Comparison of ENCODE assay signal across 8 mouse cellular contexts in genomic region chr16:13256667-13257527, GRCm38 (mm10). TPM values are rescaled to one million over a fixed set of nuclear protein-coding genes. Genes with fewer than 3 reads are reported as not detected.
DNase-seq lines count a peak whose midpoint lies in the region; ATAC-seq and TF ChIP-seq lines count a peak whose summit lies in the region.

No protein-coding gene starts in this region.

- no peak for TF ChIP-seq EP300 in heart, postnatal 0 days (IDR thresholded peaks at IDR 0.05; ENCODE audit: low read depth)

- peaks cover 30% of the 10 kb centered on the region for H3K4me1 ChIP-seq in heart, postnatal 0 days (ENCODE audit: control insufficient read depth, insufficient read depth)
- peaks cover 20% of the 10 kb centered on the region for H3K4me1 ChIP-seq in limb, embryonic 13.5 days
- H3K4me1 ChIP-seq in midbrain, postnatal 0 days (ENCODE audit: insufficient read depth, low read length) = no peaks in the 10 kb centered on the region; the same call in 1 of the 2 replicates

- no peak for TF ChIP-seq CTCF in gastrocnemius, adult 2 months (IDR thresholded peaks at IDR 0.05)
- no peak for TF ChIP-seq CTCF in heart, postnatal 0 days (IDR thresholded peaks at IDR 0.05; ENCODE audit: low read depth)
- TF ChIP-seq CTCF in midbrain, postnatal 0 days (IDR thresholded peaks at IDR 0.05) = no peak

- H3K36me3 ChIP-seq in heart, postnatal 0 days (replicated peaks; ENCODE audit: control insufficient read depth, insufficient read depth, low read length) = no peaks in the 10 kb centered on the region
- no peaks in the 10 kb centered on the region for H3K36me3 ChIP-seq in limb, embryonic 13.5 days
- no peaks in the 10 kb centered on the region for H3K36me3 ChIP-seq in midbrain, postnatal 0 days (ENCODE audit: insufficient read depth, low read length)

- H3K9ac ChIP-seq in heart, postnatal 0 days (replicated peaks; ENCODE audit: low read depth, low read length) = peak overlapping the region; percentile 92
- peak overlapping the region; percentile 93 for H3K9ac ChIP-seq in limb, embryonic 13.5 days
- peak overlapping the region; percentile 81 for H3K9ac ChIP-seq in midbrain, postnatal 0 days (replicated peaks; ENCODE audit: low read length, poor library complexity, severe bottlenecking)

- H3K4me2 ChIP-seq in heart, postnatal 0 days (ENCODE audit: low read depth, low read length) = peak overlapping the region; percentile 74
- H3K4me2 ChIP-seq in limb, embryonic 13.5 days (replicated peaks) = peak overlapping the region; percentile 81
- peak overlapping the region; percentile 90 for H3K4me2 ChIP-seq in midbrain, postnatal 0 days (ENCODE audit: low read depth, low read length, poor library complexity, severe bottlenecking)

- H3K27me3 ChIP-seq in heart, postnatal 0 days (ENCODE audit: control insufficient read depth, insufficient read depth, low read length) = no peaks in the 10 kb centered on the region
- H3K27me3 ChIP-seq in limb, embryonic 13.5 days = no peaks in the 10 kb centered on the region
- no peaks in the 10 kb centered on the region for H3K27me3 ChIP-seq in midbrain, postnatal 0 days (ENCODE audit: insufficient read depth, low read length)

- H3K27ac ChIP-seq in gastrocnemius, adult 2 months = peak overlapping the region; percentile 97
- H3K27ac ChIP-seq in heart, postnatal 0 days (ENCODE audit: low read depth) = peak overlapping the region; percentile 76
- peak overlapping the region; percentile 90 for H3K27ac ChIP-seq in limb, embryonic 13.5 days
- peak overlapping the region; percentile 92 for H3K27ac ChIP-seq in midbrain, postnatal 0 days (ENCODE audit: low read depth, low read length)

- ATAC-seq in heart, postnatal 0 days (ENCODE audit: insufficient read depth, low read depth) = peak; percentile 61
- peak; percentile 86 for ATAC-seq in limb, embryonic 13.5 days (ENCODE audit: low FRiP score, low read depth)
- peak; percentile 66 for ATAC-seq in midbrain, postnatal 0 days (ENCODE audit: low FRiP score)

- peak overlapping the region; percentile 91 for H3K4me3 ChIP-seq in gastrocnemius, adult 2 months
- H3K4me3 ChIP-seq in heart, postnatal 0 days (ENCODE audit: low read depth, low read length) = peak overlapping the region; percentile 82
- peak overlapping the region; percentile 84 for H3K4me3 ChIP-seq in limb, embryonic 13.5 days
- H3K4me3 ChIP-seq in midbrain, postnatal 0 days (ENCODE audit: low read depth, low read length) = peak overlapping the region; percentile 83

- intact Hi-C loops in gastrocnemius, adult 2 months (cut with DNase I) = loop anchor here (5.0 kb wide), 2 partner anchors 70 to 95 kb away; no protein-coding TSS in a partner anchor

- no peaks in the 10 kb centered on the region for H3K9me3 ChIP-seq in heart, postnatal 0 days (replicated peaks; ENCODE audit: control insufficient read depth, low read length)
- H3K9me3 ChIP-seq in limb, embryonic 13.5 days = no peaks in the 10 kb centered on the region
- H3K9me3 ChIP-seq in midbrain, postnatal 0 days (ENCODE audit: low read length) = no peaks in the 10 kb centered on the region

- no peak for DNase-seq in gastrocnemius, adult 2 months
- DNase-seq in gastrocnemius, postnatal 25 days = no peak
- DNase-seq in CD8-positive naive resting alpha-beta T cell, adult 2 months (ENCODE audit: low read depth in 2 of 2, low spot score in 2 of 2) = peak; percentile 4 to 16
- DNase-seq in embryo, embryonic 11 days = peak; percentile 56
- DNase-seq in heart, postnatal 0 days (ENCODE audit: low spot score) = no peak
- DNase-seq in midbrain, postnatal 0 days (ENCODE audit: low spot score) = peak; percentile 5
- DNase-seq in thymus, postnatal 10 days (ENCODE audit: low spot score in 2 of 2) = peak; percentile 33 to 38

- WGBS in heart, postnatal 0 days = 3% methylated on average over 61 of the region's 64 CpGs
- WGBS in limb, embryonic 13.5 days = 9% methylated on average over 39 of the region's 64 CpGs
- 9% methylated on average over 35 of the region's 64 CpGs for WGBS in midbrain, postnatal 0 days

RNA-seq across cellular contexts. Expression of gene Mrtfb, which starts 0.6 kb away (rescaled TPM):
- total RNA-seq in gastrocnemius, adult 2 months (2021) = 10 to 100 TPM; 23.3 to 33.0 TPM
- 10 to 100 TPM; 18.8 to 20.7 TPM for total RNA-seq in gastrocnemius, postnatal 25 days (2021)
- 11.9 and 17.2 TPM in 2 replicates for total RNA-seq in heart, postnatal 0 days (2014; rRNA removed; ENCODE audit: low replicate concordance)
- 11.7 and 12.6 TPM in 2 replicates for polyA plus RNA-seq in heart, postnatal 0 days (2015; fragmentation: Nextera tagmentation; extraction: Ambion mirVana)
- polyA plus RNA-seq in limb, embryonic 13.5 days (2015; fragmentation: Nextera tagmentation; extraction: Ambion mirVana) = 23.0 and 24.0 TPM in 2 replicates
- 24.1 and 24.2 TPM in 2 replicates for total RNA-seq in midbrain, postnatal 0 days (2014; rRNA removed)
- 13.8 TPM in 2 replicates for polyA plus RNA-seq in midbrain, postnatal 0 days (2015; fragmentation: Nextera tagmentation; extraction: Ambion mirVana)

Comparison
In these comparisons a context has a peak if more than half of its experiments do, and no peak if none do; other contexts are left out.
1. DNase-seq: peak in CD8-positive naive resting alpha-beta T cell, adult 2 months (2 of 2), embryo, embryonic 11 days (single experiment), midbrain, postnatal 0 days (single experiment) and thymus, postnatal 10 days (2 of 2); none in gastrocnemius, adult 2 months (single experiment), gastrocnemius, postnatal 25 days (single experiment) and heart, postnatal 0 days (single experiment).
2. Peak in every context shown above with its lines, with median percentiles within 50 percentile points of each other: H3K27ac ChIP-seq, H3K4me3 ChIP-seq, ATAC-seq, H3K4me2 ChIP-seq and H3K9ac ChIP-seq.